Mouse (Mus musculus) gonadal fat pad, adult 2 months (tissue): ENCODE data around the gene Shtn1. TPM values are rescaled to one million over a fixed set of nuclear protein-coding genes. Genes with fewer than 3 reads are reported as not detected.

Source experiments
- DNase-seq: peaks from one replicate; pipeline ENCODE4 v3.0.0-alpha.2; 2012; ENCODE audit warnings: low read depth
- polyA plus RNA-seq: library from polyadenylated mRNA; depleted of rRNA; stranded (reverse); fragments of >200 nt; gene quantifications from 2 replicates; pipeline ENCODE4 v1.2.3, GENCODE M21; 2012; rRNA removed

The Shtn1 gene
- 2.4 and 2.8 TPM in 2 replicates for polyA plus RNA-seq

- DNase-seq, result no peak
Observed at GRCm38 (mm10) chr19:59075472-59076101, at the start of gene Shtn1. Gene Shtn1, minus strand, starts transcription at chr19:59076100.

DNA sequence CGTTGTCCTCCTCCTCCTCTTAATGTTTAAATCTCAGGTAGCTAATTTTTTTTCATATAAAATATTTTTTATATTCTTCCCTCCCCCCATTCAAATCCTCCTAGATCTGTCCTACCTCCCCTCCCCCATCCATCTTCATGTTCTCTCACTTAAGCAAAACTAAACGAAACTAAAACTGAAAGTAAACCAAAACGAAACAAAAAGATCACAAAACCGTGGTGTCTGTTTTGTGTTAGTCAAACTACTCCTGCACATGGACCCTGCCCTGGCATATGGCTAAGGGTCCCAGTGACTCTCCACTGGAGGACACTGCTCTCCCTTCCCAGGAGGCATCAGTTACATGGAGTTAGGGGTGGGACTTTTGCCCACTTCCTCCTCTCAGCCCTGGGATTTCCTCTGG, 38.3 kb upstream of the Shtn1 start:
- DNase-seq, result no peak

DNA sequence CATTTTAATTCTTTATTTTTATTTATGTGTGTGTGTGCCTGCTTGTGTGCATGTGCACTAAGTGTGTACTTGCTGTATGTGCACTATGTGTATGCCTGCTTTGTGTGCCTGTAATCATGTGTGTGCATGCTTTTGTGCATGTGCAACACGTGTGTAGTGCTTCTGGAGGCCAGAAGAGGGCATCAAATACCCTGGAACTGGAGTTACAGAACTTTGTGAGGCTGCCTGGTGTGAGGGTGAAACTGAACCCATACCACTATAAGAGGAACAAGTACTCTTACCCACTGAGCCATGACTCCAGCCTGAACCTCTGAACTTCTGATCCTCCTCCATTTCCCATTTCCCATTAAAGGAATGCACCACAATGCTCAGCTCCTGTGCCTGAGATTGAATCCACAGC, 34.0 kb upstream of the Shtn1 start:
- no peak for DNase-seq

DNA sequence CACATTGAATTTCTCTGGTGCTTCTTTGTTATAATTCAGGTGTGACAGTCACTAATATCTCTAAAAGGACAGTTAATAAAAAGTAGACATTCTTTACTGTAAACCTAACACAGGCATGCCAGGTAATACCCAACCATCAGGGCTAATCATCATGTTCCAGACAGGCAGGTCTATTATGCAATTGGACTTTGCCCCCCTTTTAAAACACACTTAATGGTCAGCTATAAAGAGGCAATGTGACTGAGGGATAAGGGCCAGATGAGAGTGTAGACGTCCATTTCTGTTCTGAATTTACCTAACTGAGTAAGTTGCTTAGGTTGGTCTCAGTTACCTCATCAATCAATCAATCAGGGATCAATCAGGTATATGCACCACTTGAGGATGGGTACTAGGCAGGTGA, 22.4 kb upstream of the Shtn1 start:
- no peak for DNase-seq

DNA sequence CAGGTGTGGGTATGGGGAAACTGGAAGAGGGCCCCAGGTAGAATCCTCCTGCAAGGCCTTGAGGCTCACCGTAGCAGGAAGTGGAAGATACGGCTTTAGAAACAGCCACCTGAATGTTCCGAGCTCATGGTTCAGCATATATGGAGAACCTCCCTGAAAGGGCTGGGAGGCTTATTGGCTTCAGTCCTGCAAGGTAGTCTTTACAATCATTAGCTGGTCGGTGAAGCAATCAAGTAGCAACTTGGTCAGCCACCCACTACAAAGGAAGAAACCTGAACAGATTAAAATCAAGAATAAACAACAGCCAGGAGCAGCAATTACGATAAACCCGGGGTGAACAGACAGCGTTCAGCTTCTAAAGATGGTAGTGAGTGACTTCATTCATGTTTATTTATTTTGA, 16.4 kb upstream of the Shtn1 start:
- DNase-seq, result peak; percentile 85

DNA sequence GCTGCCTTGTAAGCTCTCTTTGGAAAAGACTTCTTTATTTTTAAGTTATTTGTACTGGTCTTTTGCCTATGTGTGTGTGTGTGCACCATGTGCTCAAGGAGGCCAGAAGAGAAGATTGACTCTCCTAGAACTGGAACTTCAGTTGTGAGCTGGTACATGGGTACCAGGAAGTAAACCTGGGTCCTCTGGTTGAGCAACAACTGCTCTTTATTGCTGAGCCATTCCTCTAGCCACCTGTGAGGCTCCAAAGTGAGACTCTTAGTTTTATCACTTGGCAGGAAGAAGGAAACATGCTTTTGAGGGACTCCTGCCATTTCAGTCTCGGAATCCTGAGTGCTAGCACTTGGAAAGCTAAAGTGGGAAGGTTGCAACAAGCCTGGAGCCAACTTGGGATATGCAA, 14.4 kb upstream of the Shtn1 start:
- DNase-seq, result no peak

- no peak for DNase-seq
Observed at GRCm38 (mm10) chr19:59084296-59084695, 8.4 kb upstream of the Shtn1 start.

DNA sequence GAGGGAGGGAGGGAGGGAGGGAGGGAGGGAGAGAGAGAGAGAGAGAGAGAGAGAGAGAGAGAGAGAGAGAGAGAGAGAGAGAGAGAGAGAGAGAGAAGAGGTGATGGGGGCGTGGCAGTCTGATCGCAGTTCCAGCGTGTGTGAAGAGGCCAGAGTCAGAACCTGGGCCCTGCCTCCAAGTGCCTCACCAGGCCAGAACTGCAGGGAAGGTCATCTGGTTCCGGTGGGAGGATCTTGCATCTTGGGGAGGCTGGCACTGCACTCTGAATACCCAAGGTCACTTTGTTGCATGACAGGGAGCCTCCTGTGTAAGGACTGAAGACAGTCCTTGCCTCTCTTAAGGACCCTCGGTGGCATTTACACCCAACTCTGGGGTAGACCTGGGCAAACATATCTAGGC, 231 bp upstream of the Shtn1 start:
- DNase-seq, result no peak

GRCm38 (mm10) chr19:59074841-59075471, 944 bp downstream of the Shtn1 start:
- no peak for DNase-seq

GRCm38 (mm10) chr19:59074381-59074780, 1.5 kb downstream of the Shtn1 start:
- no peak for DNase-seq

DNA sequence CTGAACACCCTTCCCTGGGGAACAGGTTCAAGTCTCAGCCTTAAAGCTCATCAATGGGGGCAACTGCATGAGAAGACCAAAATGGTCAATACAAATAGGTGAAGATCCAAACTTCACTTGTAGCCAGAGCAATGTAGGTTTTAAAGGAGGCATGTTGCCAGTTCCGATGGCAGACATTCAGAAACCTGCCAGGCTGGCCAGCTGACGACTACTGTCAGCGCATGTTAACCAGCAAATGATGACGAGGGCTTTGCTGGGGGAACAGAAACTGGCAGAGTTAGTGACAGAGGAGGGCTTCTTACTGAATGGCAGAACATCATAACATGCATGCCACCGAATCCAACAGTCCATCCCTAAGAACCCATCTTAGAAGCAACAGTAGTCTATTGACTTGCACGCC, 2.9 kb downstream of the Shtn1 start:
- no peak for DNase-seq

GRCm38 (mm10) chr19:59071979-59072378, 3.9 kb downstream of the Shtn1 start:
- no peak for DNase-seq

- DNase-seq, result peak; percentile 96
Observed at GRCm38 (mm10) chr19:59071396-59071795, 4.5 kb downstream of the Shtn1 start.

DNA sequence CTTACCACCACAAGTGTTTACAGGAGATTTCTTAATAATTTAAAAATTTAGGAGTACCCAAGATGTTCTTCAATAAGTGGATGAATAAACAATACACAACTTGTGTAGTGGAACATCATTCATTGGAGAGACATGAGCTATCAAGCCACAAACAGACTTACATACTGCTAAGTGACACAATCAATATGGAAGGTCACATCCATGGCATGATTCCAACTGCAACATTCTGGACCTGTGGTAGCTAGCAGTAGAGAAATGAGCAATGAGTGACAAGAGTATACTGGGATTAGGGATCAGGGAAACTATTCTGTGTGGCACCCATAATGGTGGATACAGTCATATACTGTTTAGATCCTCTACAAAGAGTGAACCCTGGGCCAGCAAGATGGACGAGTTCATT, 8.2 kb downstream of the Shtn1 start:
- DNase-seq, result no peak

- DNase-seq, result no peak
Observed at GRCm38 (mm10) chr19:59066670-59067069, 9.2 kb downstream of the Shtn1 start.

DNA sequence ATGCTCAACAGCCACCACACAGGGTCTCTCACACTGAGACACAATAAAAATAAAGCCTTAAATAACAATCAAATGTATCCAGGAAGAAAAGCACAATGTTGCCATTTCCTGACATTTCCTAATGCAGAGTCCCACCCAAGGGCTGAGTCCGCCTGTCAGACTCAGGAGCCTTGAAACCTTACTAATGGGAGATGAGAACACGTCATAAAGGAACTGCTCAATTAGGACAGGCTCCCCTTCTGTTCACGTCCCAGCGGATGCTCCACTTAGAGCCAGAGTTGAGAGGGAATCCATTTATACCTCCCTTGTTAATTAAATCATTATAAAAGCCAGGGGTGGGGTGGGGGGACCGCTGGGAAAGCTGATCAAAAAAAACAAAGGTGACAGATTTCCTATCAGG, 9.8 kb downstream of the Shtn1 start:
- no peak for DNase-seq

DNA sequence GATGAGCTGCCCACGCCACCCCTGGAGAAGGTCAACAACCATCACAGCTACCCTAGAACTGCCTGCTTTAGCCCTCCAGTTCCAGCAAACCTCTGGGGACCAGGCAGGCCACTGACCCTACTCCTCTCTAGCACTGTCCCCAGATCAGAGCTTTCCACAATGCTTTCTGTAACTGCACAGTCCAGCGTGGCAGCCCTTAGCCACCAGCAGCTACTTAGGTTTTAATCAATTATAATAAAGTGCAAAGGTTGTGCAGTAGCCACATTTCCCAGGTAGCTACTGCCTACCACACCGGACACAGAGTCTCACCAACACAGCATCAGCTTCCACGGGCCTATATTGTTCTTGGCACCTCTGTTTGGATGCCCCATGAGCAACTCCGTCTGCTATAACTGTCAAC, 11.3 kb downstream of the Shtn1 start:
- no peak for DNase-seq

- no peak for DNase-seq
Observed at GRCm38 (mm10) chr19:59063568-59063967, 12.3 kb downstream of the Shtn1 start.

DNA sequence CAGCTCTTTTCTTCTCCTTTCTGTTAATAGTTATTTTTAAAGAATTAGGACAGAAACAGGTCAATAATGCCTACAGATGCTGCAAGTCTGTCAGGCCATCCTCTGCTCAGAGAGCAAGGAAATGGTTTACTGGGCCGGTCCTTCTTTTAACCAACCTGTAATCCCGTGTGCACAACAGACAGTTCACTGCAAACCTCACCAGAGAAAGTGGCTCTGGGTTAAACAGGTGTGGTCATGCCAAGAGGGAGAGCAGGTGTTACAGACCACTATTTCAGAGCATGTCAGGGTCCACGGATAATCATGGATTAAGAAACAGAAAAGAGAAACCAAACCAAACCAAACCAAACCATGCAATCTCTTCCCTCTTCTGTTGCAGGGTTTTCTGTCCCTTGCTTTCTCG, 17.8 kb downstream of the Shtn1 start:
- no peak for DNase-seq

DNA sequence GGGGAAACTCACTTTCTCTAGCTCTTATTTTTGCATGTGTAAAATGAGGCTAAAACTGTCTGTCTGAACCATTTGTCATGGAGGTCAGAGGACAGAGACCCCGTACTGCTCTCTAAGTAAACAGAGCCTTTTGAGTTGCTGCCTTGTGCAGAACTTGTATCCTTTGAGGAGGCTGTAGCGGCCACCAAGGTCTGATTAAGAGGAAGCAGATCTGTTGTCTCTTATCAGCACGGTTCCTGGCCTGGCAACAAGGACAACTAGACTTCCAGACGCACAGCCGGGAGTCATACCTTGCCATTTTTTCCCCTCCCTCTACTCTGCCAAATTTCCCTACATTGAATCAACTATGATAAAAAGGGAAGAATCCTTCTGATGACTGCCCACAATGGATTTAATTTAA, 18.5 kb downstream of the Shtn1 start:
- DNase-seq, result no peak

- no peak for DNase-seq
Observed at GRCm38 (mm10) chr19:59054632-59054951, 21.3 kb downstream of the Shtn1 start.

DNA sequence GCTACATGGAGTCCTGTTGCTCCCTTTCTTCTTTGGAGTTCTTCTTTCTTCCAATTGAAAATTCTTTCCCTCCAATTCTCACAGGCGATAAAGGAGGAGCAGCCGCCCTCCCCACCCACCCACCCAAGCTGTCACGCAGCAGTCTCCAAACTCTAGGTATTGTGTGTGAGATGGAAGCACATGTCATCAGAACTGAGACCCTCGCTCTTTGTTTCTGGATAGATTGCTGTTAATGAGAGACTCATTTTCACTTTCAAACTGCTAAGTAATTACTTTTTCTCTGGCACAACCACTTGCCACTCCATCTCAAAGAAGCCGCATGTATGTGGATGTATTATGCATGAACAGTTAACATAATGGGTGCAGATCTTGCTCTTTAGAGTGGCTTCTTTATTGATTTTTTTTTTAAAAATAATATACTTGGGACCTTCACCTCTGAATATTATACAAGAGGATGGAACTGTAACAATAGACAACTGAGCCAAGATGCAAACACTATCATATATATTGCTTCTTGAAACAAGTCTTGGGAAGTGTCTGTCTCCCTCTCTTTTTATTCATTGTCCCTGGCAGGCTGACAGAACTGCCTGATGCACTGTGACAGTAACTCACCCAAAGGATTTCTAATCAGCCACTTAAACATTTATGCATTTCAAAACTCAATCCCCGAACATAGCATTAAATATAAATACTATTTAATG, 21.8 kb downstream of the Shtn1 start:
- no peak for DNase-seq

GRCm38 (mm10) chr19:59052783-59053490, 23.0 kb downstream of the Shtn1 start:
- DNase-seq, result no peak
